Mouse (Mus musculus) gastrocnemius, postnatal 14 days (tissue): Measurements from ENCODE around the gene Hpse2. TPM values are rescaled to one million over a fixed set of nuclear protein-coding genes. Genes with fewer than 3 reads are reported as not detected.

Experiments used
- DNase-seq: peaks from one replicate; pipeline ENCODE4 v3.0.0; 2021; ENCODE audit warnings: mixed read lengths
- intact Hi-C: fragments of 180-260 bp; cut with DNase I; formaldehyde crosslinking; loops from one replicate; pipeline ENCODE4 v1.15.1; 2025; ENCODE audit warnings: low total_unique reads
- total RNA-seq, 2 experiments: library from RNA; stranded (reverse); gene quantifications; 2 replicates each; pipeline ENCODE4 v1.2.3; 2021

Hpse2 gene
- total RNA-seq, 2 experiments from 2014 or later: 0.07 TPM; not detected in 1

DNA sequence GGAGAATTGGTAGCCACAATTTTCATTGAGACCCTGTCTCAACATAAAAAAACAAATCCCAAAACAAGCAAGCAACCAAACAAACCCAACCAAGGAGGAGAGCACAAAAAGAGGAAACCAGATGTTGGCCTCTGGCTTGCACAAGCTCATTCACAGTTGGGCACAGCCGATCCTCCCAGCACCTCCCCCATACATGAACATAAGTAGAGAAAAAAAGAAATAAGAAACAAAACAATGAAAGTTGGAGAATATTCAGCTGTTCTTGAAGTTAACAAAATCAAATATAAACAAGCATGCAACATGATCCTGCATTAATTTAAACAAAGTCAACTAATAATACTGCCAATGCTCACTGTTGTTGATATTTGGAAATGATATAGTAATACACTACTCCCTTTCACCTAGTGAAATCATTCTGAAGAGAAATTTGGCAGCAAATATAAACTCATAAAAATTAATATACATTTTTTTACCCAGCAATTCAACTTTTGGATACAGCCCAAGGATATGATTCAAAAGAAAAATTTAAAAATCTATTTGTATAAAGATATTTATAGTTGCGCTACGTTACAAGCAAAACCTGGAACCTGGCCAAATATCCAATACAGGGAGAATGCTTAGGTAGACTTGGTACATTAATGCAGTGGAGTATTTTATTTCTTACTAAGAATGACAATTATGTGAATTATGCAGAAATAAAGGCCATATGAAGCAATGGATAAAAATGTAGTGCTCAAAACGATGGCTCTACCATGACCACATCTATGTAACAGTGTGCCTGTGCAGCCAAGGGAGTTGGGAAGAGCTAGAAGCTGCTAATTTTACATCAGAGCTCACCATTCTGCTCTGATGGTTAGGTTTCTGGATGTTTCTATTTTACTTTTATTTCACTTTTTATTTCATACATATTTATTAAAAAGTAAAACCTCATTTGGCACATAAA lies 402.5 kb downstream of the Hpse2 start:
- intact Hi-C loops: no loop called here
- DNase-seq: no peak

DNA sequence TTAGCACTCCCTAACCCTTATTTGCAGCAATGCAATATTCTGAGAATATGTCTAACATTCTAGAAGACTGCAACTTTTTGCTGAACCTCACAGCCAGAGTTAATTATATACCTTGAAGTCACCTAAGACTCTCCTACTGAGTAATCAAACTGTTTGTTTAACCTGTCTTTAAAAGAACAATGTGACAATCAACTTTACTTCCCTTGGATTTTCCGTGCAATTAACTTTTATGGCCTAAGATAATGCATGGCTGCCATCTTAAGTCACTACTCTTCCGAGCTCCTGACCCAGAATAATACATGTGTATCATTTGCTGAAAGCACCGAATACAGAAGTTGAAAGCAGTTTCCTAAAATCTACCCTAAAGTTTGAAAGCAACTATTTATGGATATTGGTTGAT lies 407.6 kb downstream of the Hpse2 start:
- intact Hi-C loops: no loop called here
- no peak for DNase-seq

DNA sequence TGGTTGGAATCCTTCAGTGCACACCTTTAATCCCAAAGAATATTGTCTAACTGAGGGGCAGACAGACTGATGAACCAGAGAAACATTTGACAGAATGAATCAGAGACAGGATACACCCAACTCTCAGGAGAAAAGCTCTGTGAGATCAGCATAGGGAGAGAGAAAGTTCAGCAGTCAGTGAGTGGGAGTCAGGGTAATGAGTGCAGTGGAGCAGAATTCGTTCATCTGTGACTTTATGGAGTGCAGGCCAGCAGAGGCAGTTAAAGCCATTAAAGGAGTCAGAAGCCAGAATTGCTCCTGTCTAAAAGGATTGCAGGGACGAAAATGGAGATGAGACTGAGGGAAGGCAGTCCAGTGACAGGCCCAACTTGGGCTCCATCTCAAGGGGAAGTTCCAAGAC lies 410.2 kb downstream of the Hpse2 start:
- intact Hi-C loops: no loop called here
- no peak for DNase-seq

DNA sequence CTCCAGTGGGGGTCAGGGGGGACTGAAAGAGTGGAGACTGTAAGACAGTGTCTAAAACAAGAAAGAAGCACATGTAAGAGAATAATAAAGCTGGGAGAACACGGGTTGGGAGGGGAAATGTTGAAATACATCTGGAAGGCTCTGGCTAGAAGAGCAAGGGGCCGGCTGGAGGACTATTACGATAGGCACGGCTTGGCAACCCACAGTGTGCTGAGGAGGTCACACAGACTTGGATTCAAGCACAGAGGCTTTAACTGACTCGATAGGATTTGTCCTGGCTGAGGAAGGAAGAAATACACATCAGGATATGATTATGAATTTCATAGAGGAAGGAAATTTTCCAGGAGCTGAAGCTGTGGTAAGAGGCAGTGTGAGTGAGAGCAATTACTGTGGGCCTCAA lies 414.4 kb downstream of the Hpse2 start:
- DNase-seq: peak; percentile 11
- intact Hi-C loops: no loop called here

DNA sequence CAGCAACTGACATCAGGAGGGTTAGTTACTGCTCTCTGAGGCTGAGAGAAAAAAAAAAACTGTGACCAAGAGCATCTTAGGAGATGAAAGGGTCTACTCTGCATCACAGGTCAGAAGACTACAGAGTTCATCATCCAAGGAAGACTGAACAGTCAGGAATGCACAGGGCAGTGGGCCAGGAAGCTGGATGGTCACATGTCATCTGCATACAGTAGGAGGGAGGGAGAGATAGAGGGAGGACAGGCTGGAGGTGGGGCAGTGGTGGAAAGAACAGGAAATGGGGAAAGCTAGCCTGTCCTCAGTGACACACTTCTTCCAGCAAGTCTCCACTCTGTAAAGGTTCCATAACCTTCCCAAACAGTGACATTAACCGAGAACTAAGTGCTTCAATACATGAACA lies 423.0 kb downstream of the Hpse2 start:
- intact Hi-C loops: no loop called here
- DNase-seq: no peak

DNA sequence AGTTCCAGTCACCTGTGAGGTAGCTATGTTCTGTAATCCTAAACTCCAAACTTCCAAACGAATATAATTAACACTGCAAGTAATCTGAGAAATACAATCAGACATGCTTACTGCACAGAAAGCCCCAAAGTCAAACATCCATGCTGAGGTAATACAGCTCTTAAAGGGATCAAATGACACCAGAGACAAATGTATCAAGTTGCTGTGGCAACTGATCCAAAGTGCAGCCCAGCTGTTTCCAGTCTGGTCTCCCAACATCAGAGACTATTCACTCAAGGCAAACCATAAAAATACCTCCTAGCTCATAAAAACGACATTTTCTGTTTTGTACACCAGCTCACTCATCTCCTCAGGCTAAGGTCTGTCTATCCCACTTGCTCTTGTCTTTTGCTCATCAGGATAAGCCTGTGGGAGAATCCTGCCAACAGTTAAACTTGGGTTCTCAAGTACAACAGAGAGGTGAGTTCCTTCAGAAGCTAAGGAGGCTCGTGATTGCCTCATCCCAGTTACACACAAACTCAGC lies 440.0 kb downstream of the Hpse2 start:
- intact Hi-C loops: no loop called here

DNA sequence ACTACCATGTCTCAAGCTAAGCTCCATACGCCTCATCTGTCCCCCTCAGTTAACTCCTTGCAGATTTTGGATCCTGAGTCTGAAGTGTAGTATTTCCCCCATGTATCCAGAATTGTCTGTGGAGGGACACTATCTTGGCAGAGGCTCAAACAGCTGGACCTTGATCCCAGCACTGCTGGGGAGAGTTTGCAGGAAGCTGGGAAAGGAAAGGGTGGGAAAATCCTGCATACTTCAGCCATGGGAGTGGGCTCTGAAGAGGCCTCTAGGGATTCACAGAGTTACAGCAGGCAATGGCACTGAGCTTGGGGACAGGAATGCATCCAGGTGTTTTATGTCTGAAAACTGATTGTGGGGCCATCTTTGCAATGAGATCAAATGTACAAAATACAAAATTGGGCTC lies 450.6 kb downstream of the Hpse2 start:
- intact Hi-C loops: no loop called here
- no peak for DNase-seq

More for the DNA sequence above, 440.0 kb downstream of the Hpse2 start:
- no peak for DNase-seq

DNA sequence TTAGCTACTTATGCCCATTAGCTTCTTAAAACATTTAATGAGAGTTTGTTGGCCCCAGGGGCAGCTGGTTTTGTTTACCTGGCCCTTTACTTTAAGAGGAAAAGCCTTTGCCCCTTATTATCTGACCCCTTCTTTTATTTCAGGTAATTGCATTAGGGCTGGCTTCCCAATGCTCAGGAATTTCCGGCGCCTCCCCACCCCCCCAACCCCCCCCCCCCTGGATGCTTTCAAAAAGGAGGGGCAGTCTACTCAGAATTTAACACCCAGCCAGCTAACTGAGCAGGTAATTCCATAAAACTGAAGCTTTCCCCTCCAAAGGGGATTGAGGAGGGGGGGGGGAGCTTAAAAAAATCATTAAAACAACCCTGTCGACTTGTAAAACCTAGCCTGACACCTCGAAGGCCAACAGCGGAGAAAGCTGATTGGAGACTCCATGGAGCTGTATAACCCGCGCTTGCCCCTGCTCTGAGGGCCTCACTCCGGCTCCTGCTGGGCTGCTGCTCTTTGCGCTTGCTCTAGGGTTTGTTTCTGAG lies 451.4 kb downstream of the Hpse2 start:
- intact Hi-C loops: no loop called here
- DNase-seq: no peak

DNA sequence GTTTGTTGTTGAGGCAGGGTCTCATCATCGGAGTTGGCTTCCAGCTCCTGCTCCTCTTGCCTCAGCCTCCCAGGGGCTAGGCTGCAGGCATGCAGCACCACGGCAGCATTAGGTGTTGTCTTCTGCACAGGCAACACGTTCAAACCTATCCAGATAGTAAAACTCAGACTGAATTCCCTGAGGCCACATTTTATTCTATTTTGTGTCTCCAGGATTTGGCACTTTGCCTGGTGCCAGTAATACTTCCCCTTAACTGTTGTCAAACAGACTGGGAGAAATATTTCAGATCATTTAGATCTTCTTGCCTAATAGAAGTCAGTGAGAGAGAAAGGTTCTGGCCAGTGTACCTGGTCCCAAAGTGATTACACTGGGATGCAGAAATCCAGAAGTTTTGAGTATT lies 458.5 kb downstream of the Hpse2 start:
- DNase-seq: no peak
- intact Hi-C loops: no loop called here

DNA sequence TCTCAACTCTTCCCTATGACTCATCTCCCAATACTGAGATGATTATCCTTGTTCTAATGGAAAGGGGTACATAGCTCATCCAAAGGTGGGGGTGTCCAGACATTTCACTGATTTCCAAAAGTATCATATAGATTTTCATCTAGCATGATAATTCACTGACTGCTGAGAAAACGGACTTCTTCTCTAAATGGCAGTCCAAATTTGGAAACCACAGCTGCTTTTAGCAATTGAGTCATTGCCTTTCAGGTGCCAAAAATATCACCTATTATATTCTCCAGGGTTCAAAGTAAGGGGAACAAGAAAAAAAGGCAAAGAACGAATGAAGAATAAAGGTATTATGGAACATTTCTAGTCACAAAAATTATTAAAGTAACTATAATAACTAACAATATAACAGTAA lies 459.9 kb downstream of the Hpse2 start:
- intact Hi-C loops: no loop called here
- no peak for DNase-seq

DNA sequence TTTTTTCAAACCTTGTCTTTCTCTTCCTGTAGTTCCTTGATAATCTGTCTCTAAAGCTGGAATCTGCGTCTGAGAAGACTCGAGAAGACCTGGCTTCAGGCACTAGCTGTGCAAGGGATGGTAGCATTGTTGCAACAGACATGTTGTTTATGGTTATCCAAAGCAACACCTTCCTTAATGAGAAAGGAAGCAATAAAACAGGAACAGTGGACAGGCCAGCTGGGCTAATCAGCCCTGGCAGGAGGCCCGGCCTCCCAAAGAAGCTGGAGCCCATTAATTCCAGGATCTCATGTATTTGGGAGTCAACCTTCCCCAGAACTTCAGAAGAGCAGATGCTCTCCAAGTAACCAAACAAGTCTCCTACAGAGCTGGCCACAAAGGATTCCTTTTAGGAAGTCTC lies 465.5 kb downstream of the Hpse2 start:
- DNase-seq: peak; percentile 16

DNA sequence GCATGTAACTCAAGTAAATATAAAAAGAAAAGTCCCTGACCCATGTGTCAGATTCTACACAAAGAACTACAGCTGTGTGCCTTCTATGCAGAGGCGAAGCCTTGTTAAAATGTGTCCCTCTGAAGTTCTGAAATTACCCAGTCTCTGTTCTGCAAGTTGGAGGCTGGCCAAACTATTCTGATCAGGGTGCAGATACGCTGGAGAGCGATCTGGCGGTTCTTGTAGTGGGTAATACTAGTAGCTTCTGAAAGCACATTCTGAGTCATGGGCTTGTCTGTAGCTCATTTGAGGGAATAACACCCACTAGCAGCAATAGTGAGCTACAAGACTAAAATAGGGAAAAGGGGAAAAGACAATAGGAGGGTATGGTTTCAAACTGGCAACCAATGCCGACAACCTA lies 474.5 kb downstream of the Hpse2 start:
- DNase-seq: no peak
- intact Hi-C loops: no loop called here

More for the DNA sequence above, 465.5 kb downstream of the Hpse2 start:
- intact Hi-C loops: no loop called here

DNA sequence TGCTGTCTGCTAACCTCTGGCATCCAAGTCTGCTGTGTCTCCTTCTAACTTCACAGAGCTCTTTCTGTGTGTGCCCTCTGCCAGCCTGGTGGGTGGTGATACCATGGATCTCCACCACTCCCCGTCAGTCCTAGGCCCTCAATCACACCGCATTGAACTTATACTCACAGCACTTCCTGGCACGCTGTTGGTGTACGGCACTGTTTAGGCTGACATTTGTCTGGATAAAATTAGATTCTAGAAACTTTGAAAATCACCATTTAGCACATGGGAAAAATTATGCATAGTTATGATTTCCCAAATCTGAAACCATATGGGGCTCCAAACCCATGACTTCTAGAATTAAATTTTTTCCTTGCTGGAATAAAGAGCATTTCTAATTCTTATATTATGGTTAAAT lies 478.4 kb downstream of the Hpse2 start:
- no peak for DNase-seq
- intact Hi-C loops: no loop called here

DNA sequence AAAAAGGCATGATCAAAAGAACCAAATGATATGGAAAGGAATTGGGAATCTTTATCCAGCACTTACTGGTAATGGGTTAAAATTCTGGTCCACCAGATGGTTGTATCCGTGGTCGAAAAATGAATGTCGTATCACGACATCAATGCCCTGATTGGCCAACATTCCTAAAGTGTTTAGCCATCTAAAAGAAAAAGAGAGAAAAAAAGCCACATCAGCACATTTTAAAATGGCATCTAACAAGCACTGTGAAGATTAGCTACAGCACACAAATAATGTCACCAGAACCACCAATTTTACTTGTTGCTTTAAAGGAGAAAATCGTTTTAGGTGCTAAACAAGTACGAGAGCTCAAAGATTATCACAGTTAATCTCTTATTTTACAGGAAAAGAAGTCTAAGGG lies 479.6 kb downstream of the Hpse2 start:
- intact Hi-C loops: no loop called here

DNA sequence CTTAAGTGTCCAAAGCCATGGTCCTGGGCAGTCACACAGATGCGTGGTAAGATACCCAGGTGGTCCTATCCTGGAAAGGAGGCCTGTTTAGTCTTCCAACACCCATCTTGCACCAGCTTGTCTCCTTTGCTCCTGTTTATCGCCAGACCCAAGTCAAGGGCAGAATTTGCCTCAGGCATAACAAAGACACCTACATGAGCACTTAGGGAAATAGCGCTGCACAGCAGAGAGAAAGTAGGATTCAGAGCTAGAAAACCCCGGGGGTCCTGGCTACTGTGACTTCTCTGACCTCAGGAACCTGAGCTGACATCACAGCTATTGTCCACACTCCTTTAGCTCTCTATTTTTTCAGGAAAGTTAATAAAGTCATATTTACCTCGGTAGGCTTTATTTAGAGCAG lies 481.8 kb downstream of the Hpse2 start:
- DNase-seq: no peak
- intact Hi-C loops: no loop called here

More for the DNA sequence above, 479.6 kb downstream of the Hpse2 start:
- DNase-seq: no peak

DNA sequence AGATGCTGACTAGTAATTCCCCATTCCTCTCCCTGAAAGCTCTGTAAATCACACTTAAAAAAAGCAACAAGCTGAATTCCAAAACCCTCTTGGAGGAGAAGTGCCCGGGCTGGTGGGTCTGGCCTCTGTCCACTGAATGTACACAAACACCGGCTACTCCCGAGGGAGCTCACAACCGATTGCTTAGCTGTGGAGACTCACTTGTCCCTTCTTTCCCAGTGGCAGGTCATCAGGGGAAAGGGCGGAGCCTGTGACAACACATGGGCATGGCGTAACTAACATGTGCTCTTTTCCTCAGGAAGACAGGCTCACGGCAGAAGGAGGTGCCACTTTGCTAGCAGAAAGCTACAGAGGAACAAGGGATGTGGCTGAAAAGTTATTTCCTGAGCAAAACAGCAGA lies 483.4 kb downstream of the Hpse2 start:
- intact Hi-C loops: no loop called here
- no peak for DNase-seq

DNA sequence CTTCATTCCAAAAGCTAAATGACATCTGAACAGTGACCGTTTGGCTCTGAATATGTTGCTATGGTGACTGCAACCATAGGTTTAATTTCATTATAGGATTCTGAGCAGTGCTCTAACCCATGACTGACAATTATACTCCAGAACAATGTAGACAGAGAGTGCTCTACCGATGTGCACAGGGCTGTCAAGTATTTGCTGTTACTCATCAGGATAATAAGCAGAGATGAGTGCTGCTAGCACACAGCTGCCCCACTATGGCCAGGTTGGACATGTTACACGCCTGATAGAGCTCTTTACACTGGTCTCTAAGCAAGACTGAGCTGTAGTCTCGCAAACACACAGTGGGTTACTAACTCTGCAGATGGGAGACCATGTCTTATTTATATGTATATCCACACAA lies 483.9 kb downstream of the Hpse2 start:
- no peak for DNase-seq
- intact Hi-C loops: no loop called here

DNA sequence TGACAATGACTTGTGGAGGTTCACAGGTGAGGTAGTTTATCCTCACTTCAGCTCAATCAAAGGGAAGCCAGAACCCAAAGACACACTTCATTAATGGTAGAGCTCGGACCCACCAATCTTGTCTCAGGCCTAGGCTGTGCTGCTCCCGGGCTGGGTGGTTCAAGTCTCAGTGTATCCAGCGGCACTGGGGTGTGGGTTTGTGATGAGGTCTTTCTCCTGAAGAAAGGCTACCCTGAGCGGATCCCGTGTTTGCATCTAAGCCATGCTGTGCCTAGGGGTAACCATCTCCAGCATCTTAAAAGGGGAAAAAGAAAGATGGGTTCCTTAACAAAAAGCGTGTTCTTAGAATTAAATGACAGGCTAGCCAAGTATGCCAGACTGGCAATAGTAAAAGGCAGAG lies 484.3 kb downstream of the Hpse2 start:
- no peak for DNase-seq
- intact Hi-C loops: no loop called here

DNA sequence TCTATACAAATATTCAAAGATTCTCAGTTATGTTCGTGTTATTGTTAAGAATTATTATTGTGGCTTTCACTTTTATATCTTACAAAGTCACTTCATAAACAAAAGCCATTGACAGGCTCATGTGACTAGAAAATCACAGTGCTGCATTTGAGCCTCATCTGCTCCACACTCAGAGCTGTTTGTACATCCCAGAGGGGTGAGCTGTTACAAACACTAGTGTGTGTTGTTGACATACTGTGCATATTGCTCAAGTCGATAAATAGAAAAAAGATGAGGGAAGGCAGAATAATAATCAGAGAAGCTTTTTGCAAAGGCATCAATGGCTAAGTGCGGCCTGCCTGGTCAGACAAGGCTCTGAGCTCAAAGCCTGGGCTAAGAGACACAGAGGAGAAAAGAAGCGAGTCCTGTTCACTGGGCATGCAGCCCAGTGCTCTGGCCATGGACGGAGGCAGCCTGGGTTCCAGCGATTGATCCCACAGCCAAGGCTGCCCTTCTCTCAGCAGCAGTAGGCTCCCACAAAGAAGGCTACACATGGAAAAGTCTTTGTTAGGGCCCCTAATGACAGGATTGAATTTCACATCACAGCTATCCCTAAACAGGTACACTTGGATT lies 485.6 kb downstream of the Hpse2 start:
- no peak for DNase-seq
- intact Hi-C loops: no loop called here

DNA sequence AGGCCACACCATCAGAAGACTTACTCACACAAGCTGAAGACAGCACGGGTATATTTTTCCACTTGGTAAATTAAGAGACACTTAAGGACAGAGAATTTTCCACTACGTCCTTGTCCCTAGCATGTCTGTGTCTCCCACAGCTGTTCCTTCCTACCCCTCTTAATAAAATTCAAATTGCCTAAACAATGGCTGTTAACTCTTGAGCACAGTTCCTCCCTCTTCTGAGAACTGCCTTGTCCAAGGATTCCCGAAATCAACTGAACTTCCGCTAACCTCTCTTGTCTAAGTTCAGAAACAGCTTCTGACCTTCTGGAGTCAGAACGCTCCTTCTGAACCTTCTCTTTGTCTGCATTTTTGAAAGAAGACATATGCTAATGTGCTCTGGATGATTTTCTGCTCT lies 496.6 kb downstream of the Hpse2 start:
- no peak for DNase-seq

DNA sequence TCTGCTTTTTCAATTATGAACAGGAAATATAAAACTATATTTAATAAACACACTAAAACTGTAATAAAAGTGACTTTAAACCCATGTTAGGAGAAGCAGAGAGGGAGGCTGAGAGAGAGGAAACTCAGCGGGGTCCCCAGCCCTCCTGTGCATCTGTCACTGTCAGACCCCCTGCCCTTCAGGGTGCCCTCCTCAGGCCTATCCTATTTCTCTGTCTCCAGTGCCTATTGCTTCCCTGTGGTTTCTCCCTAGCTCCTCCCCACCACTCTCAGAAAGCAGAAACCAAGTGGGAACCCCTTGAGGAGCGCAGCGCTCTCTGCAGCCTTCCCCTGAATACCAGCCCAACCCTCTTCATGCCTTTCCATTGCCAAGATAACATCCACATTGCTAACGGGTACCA lies 510.5 kb downstream of the Hpse2 start:
- intact Hi-C loops: no loop called here
- no peak for DNase-seq

More for the DNA sequence above, 496.6 kb downstream of the Hpse2 start:
- intact Hi-C loops: no loop called here
